Comparison of ENCODE assay signal across 8 mouse cellular contexts in genomic region chr1:135146946-135147701, GRCm38 (mm10). TPM values are rescaled to one million over a fixed set of nuclear protein-coding genes. Genes with fewer than 3 reads are reported as not detected.
DNase-seq lines count a peak whose midpoint lies in the region; ATAC-seq lines count a peak whose summit lies in the region.

No protein-coding gene starts in this region.

- ATAC-seq in hindbrain, embryonic 12.5 days (ENCODE audit: low FRiP score): peak; percentile 70

- WGBS in hindbrain, embryonic 12.5 days: under 1% methylated on average over 69 of the region's 69 CpGs

- peak overlapping the region; percentile 88 for H3K9ac ChIP-seq in hindbrain, embryonic 12.5 days

- H3K9me3 ChIP-seq in hindbrain, embryonic 12.5 days (replicated peaks): no peaks in the 10 kb centered on the region

- H3K4me2 ChIP-seq in hindbrain, embryonic 12.5 days (replicated peaks): peak overlapping the region; percentile 70

- peaks cover 8% of the 10 kb centered on the region; the same call in 1 of the 2 replicates for H3K36me3 ChIP-seq in hindbrain, embryonic 12.5 days

- peak; percentile 93 for DNase-seq in Muller cell, postnatal 12 days (ENCODE audit: inconsistent ontology term)
- DNase-seq in cerebellum, postnatal 10 days: peak; percentile 89
- peak; percentile 68 to 84 for DNase-seq in frontal cortex, postnatal 14 days (ENCODE audit: low spot score in 2 of 2)
- DNase-seq in layer of hippocampus, postnatal 14 days (ENCODE audit: low spot score in 2 of 2): peak; percentile 85 to 87
- peak; percentile 90 for DNase-seq in lung, postnatal 14 days
- DNase-seq in ovary, postnatal 14 days (ENCODE audit: low spot score): peak; percentile 76
- peak; percentile 44 to 50 for DNase-seq in thymus, postnatal 10 days (ENCODE audit: low spot score in 2 of 2)

- peak overlapping the region; percentile 95 for H3K4me3 ChIP-seq in hindbrain, embryonic 12.5 days

- peaks cover 11% of the 10 kb centered on the region; the same call in 1 of the 2 replicates for H3K27me3 ChIP-seq in hindbrain, embryonic 12.5 days

- peak overlapping the region; percentile 95 for H3K27ac ChIP-seq in hindbrain, embryonic 12.5 days

- H3K4me1 ChIP-seq in hindbrain, embryonic 12.5 days: peaks cover 26% of the 10 kb centered on the region

RNA-seq across cellular contexts. Expression of gene Arl8a, which starts 0.5 kb away (rescaled TPM):
- polyA plus RNA-seq in hindbrain, embryonic 12.5 days (2016; fragmentation: Nextera tagmentation; extraction: Ambion mirVana): 171 and 183 TPM in 2 replicates
- total RNA-seq in layer of hippocampus, postnatal 14 days (2021): 100 to 1,000 TPM; 307 to 334 TPM

RNA-seq across cellular contexts. Expression of gene Ptpn7, which starts 14.6 kb away (rescaled TPM):
- polyA plus RNA-seq in hindbrain, embryonic 12.5 days (2016; fragmentation: Nextera tagmentation; extraction: Ambion mirVana): 1.2 TPM in 2 replicates
- total RNA-seq in layer of hippocampus, postnatal 14 days (2021): not detected

RNA-seq across cellular contexts. Expression of gene Gpr37l1, which starts 20.4 kb away (rescaled TPM):
- 0.10 and 0.12 TPM in 2 replicates for polyA plus RNA-seq in hindbrain, embryonic 12.5 days (2016; fragmentation: Nextera tagmentation; extraction: Ambion mirVana)
- total RNA-seq in layer of hippocampus, postnatal 14 days (2021): 100 to 1,000 TPM; 186 to 187 TPM

RNA-seq across cellular contexts. Expression of gene Lgr6, which starts 42.0 kb away (rescaled TPM):
- polyA plus RNA-seq in hindbrain, embryonic 12.5 days (2016; fragmentation: Nextera tagmentation; extraction: Ambion mirVana): 0.70 and 0.90 TPM in 2 replicates
- total RNA-seq in layer of hippocampus, postnatal 14 days (2021): 1 to 10 TPM; 1.6 to 2.5 TPM

Comparison
In these comparisons a context has a peak if more than half of its experiments do, and no peak if none do; other contexts are left out.
1. Peak in every context shown above with its lines: DNase-seq, ATAC-seq, H3K4me3 ChIP-seq and H3K27ac ChIP-seq.